Comparison of ENCODE assay signal across 16 mouse cellular contexts in genomic region chr8:84520999-84521398, GRCm38 (mm10).
DNase-seq lines count a peak whose midpoint lies in the region; ATAC-seq and TF ChIP-seq lines count a peak whose summit lies in the region.
"Had no signal": no experiment of that assay in that cellular context is flagged by ENCODE, and none has a peak within 500 bp of the region (broad histone marks: within the 10 kb centered on the region; RNA-seq: fewer than 3 reads in every experiment).

No protein-coding gene starts in this region.

- H3K4me1 ChIP-seq in forebrain, postnatal 0 days (ENCODE audit: insufficient read depth), result peaks cover 9% of the 10 kb centered on the region; the same call in 1 of the 2 replicates
- no peaks in the 10 kb centered on the region for H3K4me1 ChIP-seq in forebrain, embryonic 10.5 days
- H3K4me1 ChIP-seq in lung, embryonic 14.5 days (ENCODE audit: insufficient read depth), result no peaks in the 10 kb centered on the region
- H3K4me1 ChIP-seq in hindbrain, embryonic 16.5 days (ENCODE audit: control insufficient read depth, insufficient read depth, low read depth, low read length), result no peaks in the 10 kb centered on the region
- H3K4me1 ChIP-seq in neural tube, embryonic 15.5 days, result no peaks in the 10 kb centered on the region
- H3K4me1 ChIP-seq in midbrain, embryonic 13.5 days (replicated peaks), result no peaks in the 10 kb centered on the region
- H3K4me1 ChIP-seq: liver, embryonic 12.5 days; midbrain, embryonic 10.5 days had no signal

- ATAC-seq in forebrain, postnatal 0 days, result 0 out of 2 replicates have a peak, but pooled peaks have one; percentile 30
- ATAC-seq in lung, embryonic 14.5 days (ENCODE audit: insufficient read depth), result no peak
- no peak for ATAC-seq in hindbrain, embryonic 16.5 days
- ATAC-seq in neural tube, embryonic 15.5 days (ENCODE audit: low FRiP score), result no peak
- ATAC-seq in midbrain, embryonic 13.5 days, result no peak
- ATAC-seq: liver, embryonic 12.5 days had no signal

- TF ChIP-seq CTCF in forebrain, postnatal 0 days (IDR thresholded peaks at IDR 0.05; ENCODE audit: low read depth), result no peak
- no peak for TF ChIP-seq CTCF in lung, embryonic 14.5 days (IDR thresholded peaks at IDR 0.05; ENCODE audit: low read depth)

- H3K4me2 ChIP-seq in forebrain, postnatal 0 days (ENCODE audit: low read depth), result no peak overlapping the region
- H3K4me2 ChIP-seq in lung, embryonic 14.5 days, result no peak overlapping the region
- H3K4me2 ChIP-seq in hindbrain, embryonic 16.5 days (ENCODE audit: low read length), result no peak overlapping the region
- no peak overlapping the region for H3K4me2 ChIP-seq in neural tube, embryonic 15.5 days
- no peak overlapping the region for H3K4me2 ChIP-seq in midbrain, embryonic 13.5 days (replicated peaks)
- H3K4me2 ChIP-seq: limb, embryonic 12.5 days; liver, embryonic 12.5 days had no signal

- peaks cover 6% of the 10 kb centered on the region; the same call in 1 of the 2 replicates for H3K36me3 ChIP-seq in forebrain, postnatal 0 days (ENCODE audit: insufficient read depth)
- peaks cover 32% of the 10 kb centered on the region for H3K36me3 ChIP-seq in forebrain, embryonic 10.5 days (replicated peaks)
- no peaks in the 10 kb centered on the region for H3K36me3 ChIP-seq in lung, embryonic 14.5 days (ENCODE audit: insufficient read depth)
- peaks cover 27% of the 10 kb centered on the region for H3K36me3 ChIP-seq in hindbrain, embryonic 16.5 days (ENCODE audit: control insufficient read depth, insufficient read depth, low read length)
- peaks cover 68% of the 10 kb centered on the region for H3K36me3 ChIP-seq in neural tube, embryonic 15.5 days
- peaks cover 62% of the 10 kb centered on the region for H3K36me3 ChIP-seq in midbrain, embryonic 13.5 days
- H3K36me3 ChIP-seq: limb, embryonic 12.5 days; liver, embryonic 12.5 days had no signal

- H3K4me3 ChIP-seq in forebrain, postnatal 0 days (ENCODE audit: low read depth, low read length), result no peak overlapping the region
- no peak overlapping the region for H3K4me3 ChIP-seq in forebrain, embryonic 10.5 days
- H3K4me3 ChIP-seq in lung, embryonic 14.5 days (ENCODE audit: low read depth, low read length), result no peak overlapping the region
- no peak overlapping the region for H3K4me3 ChIP-seq in hindbrain, embryonic 16.5 days (ENCODE audit: low read length)
- no peak overlapping the region for H3K4me3 ChIP-seq in neural tube, embryonic 15.5 days (replicated peaks)
- H3K4me3 ChIP-seq in midbrain, embryonic 13.5 days (replicated peaks), result no peak overlapping the region
- H3K4me3 ChIP-seq: limb, embryonic 12.5 days; liver, embryonic 12.5 days; midbrain, embryonic 10.5 days had no signal

- no peaks in the 10 kb centered on the region for H3K9me3 ChIP-seq in forebrain, postnatal 0 days (ENCODE audit: low read length)
- peaks cover 10% of the 10 kb centered on the region; the same call in 1 of the 2 replicates for H3K9me3 ChIP-seq in forebrain, embryonic 10.5 days
- H3K9me3 ChIP-seq in lung, embryonic 14.5 days (ENCODE audit: low read depth, low read length), result peaks cover 4% of the 10 kb centered on the region; the same call in 1 of the 2 replicates
- H3K9me3 ChIP-seq in hindbrain, embryonic 16.5 days (ENCODE audit: control insufficient read depth, low read length), result no peaks in the 10 kb centered on the region; the same call in 1 of the 2 replicates
- 0 out of 2 replicates have a peak, but pooled peaks cover 5% of the 10 kb centered on the region for H3K9me3 ChIP-seq in neural tube, embryonic 15.5 days (replicated peaks)
- H3K9me3 ChIP-seq in midbrain, embryonic 13.5 days, result 0 out of 2 replicates have a peak, but pooled peaks cover 2% of the 10 kb centered on the region

- H3K27ac ChIP-seq in forebrain, postnatal 0 days (ENCODE audit: low read depth, low read length), result peak overlapping the region; percentile 37; the same call in 1 of the 2 replicates
- no peak overlapping the region for H3K27ac ChIP-seq in forebrain, embryonic 10.5 days
- no peak overlapping the region for H3K27ac ChIP-seq in lung, embryonic 14.5 days (ENCODE audit: low read depth)
- H3K27ac ChIP-seq in hindbrain, embryonic 16.5 days (ENCODE audit: low read depth, low read length), result peak overlapping the region; percentile 46
- peak overlapping the region; percentile 49 for H3K27ac ChIP-seq in neural tube, embryonic 15.5 days (replicated peaks)
- H3K27ac ChIP-seq in midbrain, embryonic 13.5 days, result no peak overlapping the region
- H3K27ac ChIP-seq: limb, embryonic 12.5 days; liver, embryonic 12.5 days; midbrain, embryonic 10.5 days had no signal

- DNase-seq in forebrain, postnatal 0 days, result peak; percentile 42
- DNase-seq in forebrain, embryonic 10.5 days (ENCODE audit: extremely low spot score, low spot score), result no peak
- DNase-seq in lung, embryonic 14.5 days, result peak; percentile 10
- DNase-seq in lung, postnatal 36 days, result no peak
- DNase-seq: adrenal gland, adult 2 months; kidney, adult 9 months; kidney, postnatal 36 days; lung, adult 2 months; lung, postnatal 4 days; right cerebral cortex, postnatal 14 days had no signal

- no peaks in the 10 kb centered on the region for H3K27me3 ChIP-seq in forebrain, postnatal 0 days (ENCODE audit: insufficient read depth, low read length)
- no peaks in the 10 kb centered on the region for H3K27me3 ChIP-seq in forebrain, embryonic 10.5 days (ENCODE audit: poor library complexity, severe bottlenecking)
- H3K27me3 ChIP-seq in lung, embryonic 14.5 days (ENCODE audit: insufficient read depth, low read length), result no peaks in the 10 kb centered on the region
- no peaks in the 10 kb centered on the region for H3K27me3 ChIP-seq in hindbrain, embryonic 16.5 days (replicated peaks; ENCODE audit: control insufficient read depth, insufficient read depth, low read length)
- no peaks in the 10 kb centered on the region for H3K27me3 ChIP-seq in neural tube, embryonic 15.5 days (replicated peaks)
- no peaks in the 10 kb centered on the region for H3K27me3 ChIP-seq in midbrain, embryonic 13.5 days
- H3K27me3 ChIP-seq: limb, embryonic 12.5 days; liver, embryonic 12.5 days had no signal

- 30% methylated on average over 2 of the region's 2 CpGs for WGBS in forebrain, postnatal 0 days
- 75% methylated on average over 2 of the region's 2 CpGs for WGBS in forebrain, embryonic 10.5 days
- 47% methylated on average over 2 of the region's 2 CpGs for WGBS in lung, embryonic 14.5 days
- WGBS in hindbrain, embryonic 16.5 days, result 27% methylated on average over 2 of the region's 2 CpGs
- WGBS in neural tube, embryonic 15.5 days, result 30% methylated on average over 2 of the region's 2 CpGs
- WGBS in midbrain, embryonic 13.5 days, result 71% methylated on average over 2 of the region's 2 CpGs

- no peak overlapping the region for H3K9ac ChIP-seq in forebrain, postnatal 0 days
- no peak overlapping the region for H3K9ac ChIP-seq in lung, embryonic 14.5 days
- H3K9ac ChIP-seq in hindbrain, embryonic 16.5 days (ENCODE audit: low read depth, low read length), result no peak overlapping the region
- no peak overlapping the region for H3K9ac ChIP-seq in neural tube, embryonic 15.5 days (replicated peaks)
- H3K9ac ChIP-seq in midbrain, embryonic 13.5 days (replicated peaks), result no peak overlapping the region
- H3K9ac ChIP-seq: limb, embryonic 12.5 days; liver, embryonic 12.5 days had no signal

Comparison
In these comparisons a context has a peak if more than half of its experiments do, and no peak if none do; other contexts are left out.
1. DNase-seq: peak in forebrain, postnatal 0 days (single experiment) and lung, embryonic 14.5 days (single experiment); none in forebrain, embryonic 10.5 days (single experiment) and lung, postnatal 36 days (single experiment).
2. H3K27ac ChIP-seq: peak in forebrain, postnatal 0 days (single experiment), hindbrain, embryonic 16.5 days (single experiment) and neural tube, embryonic 15.5 days (single experiment); none in forebrain, embryonic 10.5 days (single experiment), lung, embryonic 14.5 days (single experiment) and midbrain, embryonic 13.5 days (single experiment).